Mouse (Mus musculus) ZHBTc4 (cell line): ENCODE measurements around the gene Rxfp4.

ENCODE experiments used
- DNase-seq: peaks from one replicate; pipeline ENCODE4 v3.0.0-alpha.2; 2011; ENCODE audit warnings: low read depth, low spot score

Rxfp4 gene

DNA sequence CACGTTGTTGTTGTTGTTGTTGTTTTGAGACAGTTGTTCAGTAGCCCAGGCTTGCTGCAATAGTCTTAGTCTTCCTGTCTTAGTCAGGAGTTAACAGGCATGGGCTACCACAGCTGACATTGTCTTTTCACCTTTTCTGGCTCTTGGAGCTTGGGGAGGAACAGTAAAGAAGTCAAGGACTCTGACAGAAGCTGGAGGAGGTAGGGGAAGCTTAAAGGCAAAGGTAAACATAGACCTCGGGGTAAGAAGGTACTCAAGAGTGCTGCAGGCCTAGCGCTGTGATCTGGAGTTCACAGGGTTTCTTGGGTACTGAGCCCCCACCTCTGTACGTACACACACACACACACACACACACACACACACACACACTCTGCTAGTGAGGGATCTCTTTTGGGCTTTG is 24.2 kb downstream of the Rxfp4 start:
- no peak for DNase-seq

GRCm38 (mm10) chr3:88627535-88627934 is 25.4 kb downstream of the Rxfp4 start:
- DNase-seq, result no peak

- DNase-seq, result no peak
Measured at GRCm38 (mm10) chr3:88627114-88627513, 25.8 kb downstream of the Rxfp4 start.

DNA sequence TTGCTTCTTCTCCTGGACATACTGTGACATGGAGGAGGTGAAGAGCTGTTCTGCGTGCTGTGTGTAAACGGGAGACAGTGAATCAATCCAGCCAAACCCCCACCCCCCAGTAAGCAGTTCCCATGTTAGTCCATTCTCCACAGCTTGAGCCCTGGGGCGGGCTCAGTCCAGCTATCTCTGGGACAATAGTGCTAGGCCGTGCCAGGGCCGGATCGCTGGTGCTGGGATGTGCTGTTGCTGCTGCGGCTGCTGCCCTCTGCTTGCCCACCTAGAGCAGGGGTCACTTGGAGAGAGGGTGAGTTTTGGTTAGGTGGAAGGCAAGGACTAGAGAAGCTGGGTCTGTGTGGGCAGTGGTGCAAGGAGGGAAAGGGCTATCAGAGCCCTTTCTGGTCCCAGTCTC is 26.6 kb downstream of the Rxfp4 start:
- no peak for DNase-seq

DNA sequence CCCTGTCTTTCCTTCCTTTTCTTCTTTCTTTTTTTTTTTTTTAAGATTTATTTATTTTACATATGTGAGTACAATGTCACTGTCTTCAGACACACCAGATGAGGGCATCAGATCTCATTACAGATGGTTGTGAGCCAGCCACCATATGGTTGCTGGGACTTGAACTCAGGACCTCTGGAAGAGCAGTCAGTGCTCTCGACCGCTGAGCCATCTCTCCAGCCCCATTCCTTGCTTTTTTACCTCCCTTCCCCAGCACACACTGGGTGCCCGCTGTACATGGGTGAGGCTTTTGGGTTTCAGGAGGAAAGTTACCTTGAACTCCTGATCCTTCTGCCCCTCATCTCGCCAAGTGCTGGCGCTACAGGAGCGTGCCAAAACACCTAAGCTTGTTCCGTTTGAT is 27.4 kb downstream of the Rxfp4 start:
- DNase-seq, result no peak

DNA sequence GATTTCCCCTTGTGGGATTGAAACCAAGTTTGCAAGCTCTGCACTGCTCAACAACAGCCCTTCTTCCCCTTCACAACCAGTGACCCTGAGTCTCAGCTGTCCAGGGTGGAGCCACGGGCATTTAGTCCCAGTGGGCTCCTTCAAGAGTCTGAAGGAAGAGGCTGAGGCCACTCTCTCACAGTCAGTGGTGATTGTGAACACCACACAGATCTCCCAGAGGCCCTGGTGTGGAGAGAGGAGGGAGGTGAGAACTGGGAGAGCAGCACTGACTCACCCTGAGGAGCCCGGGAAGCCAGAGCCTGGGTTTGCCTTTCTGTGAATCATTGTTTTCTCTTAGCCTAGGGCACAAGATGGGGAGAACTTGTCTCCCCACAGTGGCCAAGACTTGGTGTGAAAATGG is 28.0 kb downstream of the Rxfp4 start:
- DNase-seq, result no peak

- DNase-seq, result no peak
Measured at GRCm38 (mm10) chr3:88624324-88624723, 28.6 kb downstream of the Rxfp4 start.

- DNase-seq, result peak; percentile 59
Measured at GRCm38 (mm10) chr3:88623346-88624135, 29.4 kb downstream of the Rxfp4 start.

DNA sequence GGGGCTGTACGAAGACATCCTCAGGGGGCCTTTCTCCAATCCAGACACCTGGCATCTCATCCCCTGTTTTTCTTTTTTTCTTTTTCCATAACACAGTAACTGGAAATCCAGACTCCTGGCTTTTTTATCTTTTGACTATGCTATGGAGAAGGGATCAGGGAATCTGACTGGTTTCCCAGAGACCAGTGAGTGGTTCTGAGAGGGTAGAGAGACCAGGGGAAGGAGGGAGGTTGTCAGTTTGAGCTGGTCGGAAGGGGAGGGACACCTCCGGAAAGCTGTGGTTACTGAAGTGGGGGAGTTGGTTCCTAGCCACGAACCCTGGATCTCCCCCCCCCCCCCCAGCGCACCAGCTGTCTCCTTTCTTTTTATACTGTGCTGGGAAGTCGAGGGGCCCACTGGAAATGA is 30.0 kb downstream of the Rxfp4 start:
- DNase-seq, result no peak

GRCm38 (mm10) chr3:88622113-88622940 is 30.6 kb downstream of the Rxfp4 start:
- DNase-seq, result peak; percentile 42

- peak; percentile 60 for DNase-seq
Measured at GRCm38 (mm10) chr3:88621537-88622112, 31.3 kb downstream of the Rxfp4 start.

GRCm38 (mm10) chr3:88620992-88621536 is 31.9 kb downstream of the Rxfp4 start:
- DNase-seq, result peak; percentile 68

GRCm38 (mm10) chr3:88620146-88620991 is 32.6 kb downstream of the Rxfp4 start:
- DNase-seq, result no peak

- DNase-seq, result peak; percentile 34
Measured at GRCm38 (mm10) chr3:88619113-88620097, 33.5 kb downstream of the Rxfp4 start.

DNA sequence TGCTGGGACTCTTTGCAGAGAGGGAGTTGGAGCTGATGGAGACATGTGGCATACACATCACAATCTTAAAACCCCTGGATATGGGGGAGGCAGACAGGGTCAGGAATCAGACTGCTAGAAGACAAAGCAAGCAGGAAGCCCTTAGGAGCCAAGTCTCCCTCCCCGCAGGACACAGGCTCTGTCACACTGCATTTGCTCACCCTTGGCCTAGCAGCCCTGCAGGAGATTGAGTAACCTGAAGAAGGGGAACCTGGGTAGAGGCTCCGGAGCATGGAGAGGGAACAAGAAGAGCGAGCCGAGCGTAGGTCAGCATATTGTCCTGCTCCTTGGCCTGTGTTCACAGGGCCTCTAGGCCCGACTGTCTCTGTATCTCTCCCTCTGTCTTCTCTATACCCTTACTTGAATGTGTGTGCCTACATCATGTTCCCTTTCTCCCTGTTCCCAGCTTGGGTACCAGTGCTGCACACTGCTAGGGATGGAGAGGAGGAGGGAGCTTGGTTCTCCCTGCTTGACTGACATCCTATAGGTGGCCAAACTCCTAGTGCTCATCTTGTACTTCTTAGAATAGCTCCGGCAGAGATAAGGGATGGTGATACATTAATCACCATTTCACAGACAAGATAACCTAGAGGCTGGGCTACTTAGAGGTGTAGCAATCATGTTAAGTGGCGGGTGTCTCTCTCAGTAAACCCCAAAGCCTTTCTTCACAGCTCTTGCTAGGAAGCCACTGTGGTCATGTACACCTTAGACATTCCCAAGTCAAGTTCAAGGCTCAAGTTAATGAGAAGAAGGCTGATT is 34.7 kb downstream of the Rxfp4 start:
- DNase-seq, result no peak

- DNase-seq, result no peak
Measured at GRCm38 (mm10) chr3:88616951-88617500, 35.9 kb downstream of the Rxfp4 start.

- no peak for DNase-seq
Measured at GRCm38 (mm10) chr3:88615902-88616391, 37.0 kb downstream of the Rxfp4 start.

DNA sequence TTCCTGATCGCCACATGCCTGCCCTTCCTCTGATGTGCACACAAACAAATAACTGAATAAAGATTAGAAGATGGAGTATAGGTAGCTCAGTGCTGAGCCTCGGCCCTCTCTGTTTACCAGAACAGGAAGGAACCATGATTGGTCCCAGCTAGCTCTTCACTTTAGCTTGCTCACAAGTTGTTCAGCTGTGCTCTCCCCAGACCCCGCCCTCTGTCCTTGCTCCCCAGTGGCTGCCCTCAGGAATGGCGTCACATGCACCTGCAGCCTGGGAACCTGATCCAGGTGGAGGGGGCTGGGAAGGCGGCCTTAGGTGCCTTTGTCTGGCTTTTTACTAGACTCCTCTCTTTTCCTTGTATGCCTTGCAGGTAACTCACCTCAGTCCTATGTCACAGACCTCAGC is 37.8 kb downstream of the Rxfp4 start:
- DNase-seq, result peak; percentile 57

DNA sequence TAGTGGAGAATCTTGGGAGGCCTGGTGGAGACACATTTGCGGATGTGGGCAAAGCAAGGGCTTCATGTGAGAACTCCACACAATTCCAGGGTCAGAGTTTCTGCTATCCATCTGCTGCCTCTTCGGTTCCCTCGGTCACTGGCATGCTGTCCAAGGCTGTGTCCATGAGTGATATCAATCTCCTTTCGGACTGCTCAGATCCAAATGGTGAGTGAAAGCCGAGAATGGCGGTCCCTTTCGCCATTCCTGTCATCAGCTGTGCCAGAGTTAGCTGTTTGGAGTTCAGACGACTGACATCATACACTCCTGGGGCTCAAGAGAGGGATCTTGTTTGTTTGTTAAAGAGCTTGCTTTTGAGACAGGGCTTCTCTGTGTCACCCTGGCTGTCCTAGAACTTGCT is 38.5 kb downstream of the Rxfp4 start:
- no peak for DNase-seq
